Mouse (Mus musculus) retina, postnatal 1 day (tissue): Measurements from ENCODE around the gene Gm49395.

ENCODE experiments used
- DNase-seq: peaks from one replicate; pipeline ENCODE4 v3.0.0-alpha.2; 2012

Gm49395 gene

DNA sequence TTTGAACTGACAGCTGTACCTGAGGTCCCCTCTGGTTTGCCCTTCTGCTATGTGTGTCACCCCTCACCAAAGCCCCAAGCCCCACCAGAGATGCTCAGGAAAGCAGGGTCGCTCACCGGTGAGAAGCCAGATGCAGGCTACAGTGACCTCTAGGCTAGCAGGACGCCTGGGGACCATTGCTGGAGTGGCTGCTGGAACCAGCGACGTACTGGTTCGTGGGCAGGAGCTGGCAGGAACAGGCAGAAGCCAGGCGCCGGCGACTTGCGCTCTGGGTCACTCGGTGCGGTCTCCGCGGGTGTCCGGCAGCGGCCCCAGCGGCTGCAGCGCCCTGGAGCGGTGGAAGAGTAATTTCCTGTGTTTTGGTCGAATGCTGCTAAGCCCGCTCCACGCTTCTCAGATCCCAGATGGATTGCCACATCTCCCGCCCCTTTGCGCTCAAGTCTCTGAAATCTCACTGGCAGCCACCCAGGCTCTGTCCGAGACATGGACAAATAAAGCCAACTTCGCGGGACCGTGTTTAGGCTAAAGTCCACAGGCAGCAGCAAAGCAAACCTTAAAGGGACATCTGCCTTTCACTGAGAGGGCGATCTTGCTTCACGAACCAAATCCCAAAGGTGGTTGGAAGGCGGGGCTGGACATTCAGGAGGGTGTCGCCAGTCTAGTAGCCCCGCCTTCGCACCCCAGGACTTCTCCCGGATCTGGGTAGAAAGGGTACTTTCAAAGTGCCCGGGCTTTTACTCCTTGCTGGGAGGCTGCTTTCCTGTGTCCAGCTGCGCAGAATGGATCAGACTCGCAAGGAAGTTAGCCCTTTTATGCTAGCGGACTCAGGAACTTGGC is at the start of gene Gm49395, which contains the start of gene Itga1:
Gm49395 (minus strand) TSS at position 567 of the 837 bp plus-strand sequence.
Itga1 (minus strand) TSS at position 610 of the 837 bp plus-strand sequence.
- DNase-seq = peak; percentile 67

DNA sequence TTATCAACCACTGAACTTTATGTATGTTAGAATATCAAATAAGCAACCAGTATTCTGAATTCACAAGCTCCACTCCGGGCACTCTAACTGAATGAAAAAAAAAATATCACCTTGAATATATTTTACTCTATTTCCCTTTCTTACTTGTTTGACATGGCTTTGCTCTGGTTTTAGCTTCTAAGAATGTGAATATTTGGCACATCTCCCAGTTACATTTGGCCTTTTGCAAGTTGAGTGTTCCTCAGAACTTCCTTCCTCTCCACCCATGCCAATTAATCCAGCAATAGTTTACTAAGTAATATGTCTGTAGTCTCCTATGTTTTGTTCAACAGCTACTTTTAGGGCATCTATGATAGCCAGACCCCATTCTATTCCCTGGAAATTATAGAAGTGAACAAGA is 48.9 kb upstream of the Gm49395 start:
- DNase-seq = no peak

GRCm38 (mm10) chr13:115149849-115150248 is 48.1 kb upstream of the Gm49395 start:
- DNase-seq = no peak

GRCm38 (mm10) chr13:115143575-115143974 is 41.9 kb upstream of the Gm49395 start:
- DNase-seq = no peak

GRCm38 (mm10) chr13:115142066-115142465 is 40.3 kb upstream of the Gm49395 start:
- DNase-seq = no peak

- no peak for DNase-seq
These were observed 36.8 kb upstream of the Gm49395 start for GRCm38 (mm10) chr13:115138513-115138912.

- DNase-seq = no peak
These were observed 35.0 kb upstream of the Gm49395 start for GRCm38 (mm10) chr13:115136761-115137160.

- peak; percentile 2 for DNase-seq
These were observed 30.7 kb upstream of the Gm49395 start for GRCm38 (mm10) chr13:115132435-115132834.

- no peak for DNase-seq
These were observed 29.7 kb upstream of the Gm49395 start for GRCm38 (mm10) chr13:115131381-115131780.

- no peak for DNase-seq
These were observed 28.3 kb upstream of the Gm49395 start for GRCm38 (mm10) chr13:115130035-115130434.

GRCm38 (mm10) chr13:115127826-115128225 is 26.1 kb upstream of the Gm49395 start:
- DNase-seq = no peak

DNA sequence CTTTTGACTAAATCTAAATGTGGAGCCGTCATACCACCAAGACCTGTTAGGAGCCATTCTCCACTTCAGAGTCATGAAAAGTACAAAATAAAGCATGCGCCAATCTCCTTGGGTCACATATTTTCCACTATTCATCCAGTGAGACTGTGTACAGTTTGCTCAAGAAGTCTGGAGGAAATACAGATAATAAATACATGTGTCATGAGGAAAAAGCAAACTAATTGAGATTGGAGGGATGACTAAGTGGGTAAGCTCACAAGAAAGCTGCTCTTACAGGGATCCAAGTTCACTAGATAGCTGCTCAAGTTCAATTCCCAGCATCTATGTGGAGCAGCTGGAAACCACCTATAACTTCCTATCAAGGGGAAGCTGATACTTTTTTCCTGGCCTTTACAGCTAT is 24.8 kb upstream of the Gm49395 start:
- DNase-seq = no peak

- no peak for DNase-seq
These were observed 23.4 kb upstream of the Gm49395 start for GRCm38 (mm10) chr13:115125130-115125529.

DNA sequence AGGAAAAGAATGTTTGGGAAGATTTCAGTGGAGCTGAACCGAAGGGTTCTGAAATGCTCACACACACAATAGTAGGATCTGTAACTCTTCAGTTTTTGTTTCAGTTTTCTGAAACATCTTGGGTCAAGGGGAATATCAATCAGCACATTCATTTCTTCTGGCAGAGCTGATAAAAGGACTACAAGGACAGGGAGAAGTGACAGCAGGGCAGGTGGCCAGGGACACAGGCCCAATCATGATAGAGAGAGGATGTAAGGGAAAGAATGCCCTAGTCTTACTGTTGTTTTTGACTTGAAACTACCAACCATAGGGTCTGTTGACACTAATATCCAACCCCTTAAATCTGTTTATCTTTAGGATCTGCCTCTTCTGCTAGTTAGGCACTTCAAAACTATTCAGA is 22.8 kb upstream of the Gm49395 start:
- DNase-seq = no peak

DNA sequence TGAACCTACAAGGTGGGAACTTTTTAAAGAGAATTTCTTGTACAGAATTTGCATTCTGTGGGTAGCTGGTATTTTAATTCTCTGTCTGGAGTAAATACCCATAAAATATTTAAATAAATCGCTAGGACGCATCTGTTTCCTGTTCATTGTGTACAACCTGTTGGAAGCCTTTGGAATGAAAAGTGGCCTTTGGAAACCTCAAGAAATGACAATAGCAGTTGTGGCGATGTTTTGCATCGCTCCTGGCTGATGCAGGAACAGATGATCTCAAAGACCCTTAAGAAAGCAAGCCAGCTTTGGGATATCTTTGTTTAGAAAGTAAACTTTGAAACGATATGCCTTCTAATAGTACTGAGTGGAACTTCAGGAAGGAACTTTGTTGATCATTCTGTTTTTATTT is 17.0 kb upstream of the Gm49395 start:
- no peak for DNase-seq

GRCm38 (mm10) chr13:115118195-115118594 is 16.5 kb upstream of the Gm49395 start:
- DNase-seq = no peak

DNA sequence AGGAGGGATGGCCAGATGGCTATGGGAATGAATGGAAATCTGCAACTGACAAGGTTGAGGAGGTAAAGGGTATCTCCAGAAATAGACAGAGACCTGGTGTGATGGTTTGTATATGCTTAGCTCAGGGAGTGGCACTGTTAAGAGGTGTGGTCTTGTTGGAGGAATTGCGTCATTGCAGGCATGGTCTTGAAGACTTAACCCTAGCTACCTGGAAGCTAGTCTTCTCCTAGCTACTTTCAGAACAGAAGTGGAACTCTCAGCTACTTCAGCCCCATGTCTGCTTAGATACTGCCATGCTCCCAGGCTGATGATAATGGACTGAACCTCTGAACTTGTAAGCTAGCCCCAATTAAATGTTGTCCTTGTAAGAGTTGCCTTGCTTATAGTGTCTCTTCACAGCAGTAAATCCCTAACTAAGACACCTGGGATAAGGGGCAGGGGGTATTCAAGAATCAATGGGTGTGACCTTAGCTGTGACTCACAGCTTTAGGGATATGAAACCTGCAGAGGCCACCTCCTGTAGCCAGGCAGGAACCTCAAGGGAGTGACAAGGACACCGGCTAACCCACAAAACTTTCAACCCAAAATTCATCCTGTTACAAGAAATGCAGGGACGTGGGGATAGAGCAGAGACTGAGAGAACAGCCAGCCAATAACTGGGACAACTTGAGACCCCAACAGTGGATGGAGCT is 15.4 kb upstream of the Gm49395 start:
- DNase-seq = no peak

GRCm38 (mm10) chr13:115109628-115110027 is 7.9 kb upstream of the Gm49395 start:
- no peak for DNase-seq

DNA sequence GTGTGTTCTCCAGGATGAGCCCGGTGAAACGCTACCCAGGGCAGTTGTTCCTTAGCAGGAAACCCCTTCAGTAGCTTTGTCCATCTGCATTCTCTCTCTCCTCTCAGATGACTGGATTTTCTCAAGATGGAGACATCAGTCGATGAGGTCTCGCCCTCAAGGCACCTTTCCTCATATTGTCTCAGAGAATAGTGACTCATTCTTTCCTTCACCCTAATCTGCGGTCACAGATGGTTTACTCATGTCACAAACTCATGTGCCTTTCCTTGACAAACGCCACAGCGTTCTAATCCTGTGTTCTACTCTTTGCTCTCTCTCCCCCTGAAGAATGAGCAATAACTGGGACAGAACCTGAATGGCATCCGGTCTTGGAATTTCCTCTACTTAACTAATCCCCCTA is 5.7 kb upstream of the Gm49395 start:
- no peak for DNase-seq

DNA sequence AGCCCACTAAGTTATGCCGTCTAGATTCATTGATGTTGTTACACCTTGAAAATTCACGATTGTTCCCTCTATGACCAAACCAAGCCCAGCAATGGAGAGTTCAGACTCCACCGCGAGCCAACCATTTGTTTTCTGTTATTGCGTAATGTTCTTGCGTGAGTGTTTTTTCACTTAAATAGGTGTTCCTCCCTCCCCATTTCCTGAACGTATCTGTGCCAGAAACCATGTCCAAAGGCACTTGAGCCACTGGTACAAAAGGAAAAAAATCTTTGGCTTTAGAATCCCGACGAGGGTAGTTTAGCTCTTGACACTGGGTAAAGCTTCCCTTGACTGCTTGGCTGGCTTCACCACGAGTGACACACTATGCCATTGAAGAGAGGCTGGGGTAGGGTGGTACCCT is 4.5 kb upstream of the Gm49395 start:
- DNase-seq = no peak

DNA sequence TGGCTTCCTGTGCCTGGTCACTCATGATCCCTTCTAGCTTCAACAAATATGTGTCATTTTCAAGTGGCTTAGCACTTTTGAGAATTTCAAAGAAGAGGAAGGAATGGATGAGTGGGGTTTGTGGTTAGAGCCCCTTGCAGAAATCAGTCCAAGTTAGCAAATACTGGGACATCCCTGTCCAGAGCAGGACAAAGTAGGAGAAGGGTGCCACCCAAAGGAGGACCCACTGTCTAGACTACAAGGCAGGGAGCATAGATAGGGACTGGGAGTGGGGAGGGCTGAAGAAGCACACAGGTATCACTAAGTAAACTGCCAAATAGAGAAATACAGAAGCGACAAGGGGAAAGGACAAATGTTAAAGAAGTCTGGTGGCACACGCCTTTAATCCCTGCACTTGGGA is 1.0 kb upstream of the Gm49395 start:
- no peak for DNase-seq

- DNase-seq = no peak
These were observed 1.1 kb downstream of the Gm49395 start for GRCm38 (mm10) chr13:115100381-115101177.

DNA sequence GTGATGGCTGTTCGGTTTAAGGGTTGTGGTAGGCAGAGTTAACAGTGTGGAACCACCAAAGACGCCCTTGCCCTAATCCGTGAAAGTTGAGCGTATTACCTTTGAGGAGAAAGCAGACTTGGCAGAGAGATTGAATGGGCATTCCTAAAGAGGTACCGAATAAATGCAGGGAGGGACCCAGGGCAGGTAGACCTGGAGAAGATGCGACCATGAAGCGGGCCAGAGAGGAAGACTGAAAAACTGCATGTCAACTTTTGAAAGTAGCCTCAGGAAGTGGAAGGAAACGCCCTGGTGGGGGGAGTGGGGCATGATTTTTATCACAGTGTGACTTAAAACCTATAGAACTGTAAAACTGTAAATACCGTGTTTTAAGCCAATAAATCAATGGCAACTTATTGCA is 2.3 kb downstream of the Gm49395 start:
- DNase-seq = no peak
